Mouse (Mus musculus) urinary bladder, postnatal 25 days (tissue): ENCODE data around the gene 1700001C19Rik.

Experiments
- DNase-seq: peaks from one replicate; pipeline ENCODE4 v3.0.0; 2022; ENCODE audit warnings: low spot score

The 1700001C19Rik gene

GRCm38 (mm10) chr17:47462209-47462608 lies 25.0 kb upstream of the 1700001C19Rik start:
- DNase-seq = no peak

GRCm38 (mm10) chr17:47461688-47462087 lies 24.5 kb upstream of the 1700001C19Rik start:
- no peak for DNase-seq

DNA sequence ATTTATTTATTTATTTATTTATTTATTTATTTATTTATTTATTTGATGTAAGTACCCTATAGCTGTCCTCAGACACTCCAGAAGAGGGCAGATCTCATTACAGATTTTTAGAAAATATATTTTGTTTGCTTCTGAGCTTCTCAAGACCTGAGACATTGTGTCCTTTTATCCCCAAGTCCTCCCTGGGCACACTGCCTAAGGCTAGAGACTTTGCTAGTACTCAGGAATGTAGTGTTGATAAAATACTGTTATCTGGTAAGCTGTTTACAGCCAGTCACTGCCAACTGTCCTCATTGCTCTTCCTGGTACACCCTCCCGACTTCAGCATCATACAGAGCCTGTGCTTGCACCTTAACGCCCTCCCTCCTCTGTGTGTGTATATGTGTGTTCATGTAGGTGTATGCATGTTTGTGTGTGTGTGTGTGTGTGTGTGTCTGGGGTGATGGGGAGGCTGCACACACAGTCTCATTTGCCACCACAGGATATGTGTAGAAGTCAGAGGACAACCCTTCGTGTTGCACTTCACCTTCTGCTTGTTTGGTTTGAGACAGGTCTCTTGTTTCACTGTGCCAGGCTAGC lies 22.3 kb upstream of the 1700001C19Rik start:
- no peak for DNase-seq

DNA sequence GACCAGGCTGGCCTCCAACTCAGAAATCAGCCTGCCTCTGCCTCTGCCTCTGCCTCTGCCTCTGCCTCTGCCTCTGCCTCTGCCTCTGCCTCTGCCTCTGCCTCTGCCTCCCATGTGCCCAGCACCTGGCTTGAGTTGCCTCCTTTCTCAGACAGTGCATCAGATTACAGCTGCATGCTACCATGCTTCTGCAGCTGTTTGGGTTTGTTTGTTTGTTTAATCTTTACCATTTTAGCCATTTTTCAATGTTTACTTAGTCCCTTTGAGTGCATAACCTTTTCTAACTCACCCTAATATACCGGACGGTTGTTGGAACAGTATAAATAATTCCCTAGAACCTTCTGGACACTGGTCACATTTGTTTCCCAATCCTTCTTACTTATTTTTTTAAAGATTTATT lies 21.8 kb upstream of the 1700001C19Rik start:
- no peak for DNase-seq

GRCm38 (mm10) chr17:47458310-47458709 lies 21.1 kb upstream of the 1700001C19Rik start:
- DNase-seq = no peak

DNA sequence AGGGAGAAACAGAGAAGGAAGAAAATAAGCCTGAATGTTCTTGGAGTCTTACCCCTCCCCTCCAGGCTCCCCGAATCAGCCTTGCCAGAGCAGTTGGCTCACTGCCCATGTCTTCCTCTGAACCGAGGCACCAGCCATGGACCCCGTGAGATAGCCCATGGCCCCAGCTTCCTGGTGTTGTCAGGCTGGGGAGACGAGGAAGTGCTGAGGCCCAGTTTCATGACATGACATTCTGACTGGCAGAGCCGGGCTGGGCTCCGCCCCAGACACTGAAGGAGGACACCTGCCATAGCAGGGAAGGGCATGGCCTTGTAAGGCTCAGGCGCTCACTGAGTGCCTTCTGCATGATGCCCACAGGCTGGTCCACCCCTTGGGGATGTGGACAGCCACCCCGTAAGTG lies 17.5 kb upstream of the 1700001C19Rik start:
- no peak for DNase-seq

- no peak for DNase-seq
Measured at GRCm38 (mm10) chr17:47452886-47453285, 15.7 kb upstream of the 1700001C19Rik start.

DNA sequence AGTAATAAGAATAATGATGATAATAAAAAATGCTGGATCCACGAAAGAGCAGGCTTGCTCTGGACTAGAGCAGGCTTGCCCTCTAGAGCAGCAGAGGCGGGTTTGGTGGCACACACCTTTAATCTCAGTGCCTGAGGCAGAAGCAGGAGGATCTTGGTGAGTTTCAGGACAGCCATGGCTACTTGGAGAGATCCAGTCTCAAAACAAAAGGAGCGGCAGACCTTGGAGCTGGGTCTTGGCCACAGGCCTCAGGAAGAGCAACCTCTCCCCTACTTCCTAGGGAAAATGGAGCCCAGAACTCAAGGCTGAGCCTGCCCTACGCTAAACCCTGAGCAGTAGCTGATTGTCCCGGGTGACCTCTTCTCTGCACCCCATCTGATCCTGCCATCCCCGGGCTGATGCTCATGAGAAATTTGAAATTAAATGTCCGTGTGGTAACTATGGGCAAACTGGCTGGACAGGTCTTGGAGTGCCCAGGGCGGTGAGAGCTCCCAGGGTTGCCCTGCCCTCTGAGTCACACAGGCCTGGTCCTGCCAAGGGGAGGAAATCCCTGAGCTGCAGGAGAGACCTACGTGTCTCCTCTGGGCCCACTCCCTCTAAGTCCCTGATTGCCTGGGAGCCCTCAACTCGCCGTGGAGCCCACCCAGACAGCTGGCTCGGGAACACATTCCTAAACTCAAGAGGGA lies 13.8 kb upstream of the 1700001C19Rik start:
- peak; percentile 57 for DNase-seq

DNA sequence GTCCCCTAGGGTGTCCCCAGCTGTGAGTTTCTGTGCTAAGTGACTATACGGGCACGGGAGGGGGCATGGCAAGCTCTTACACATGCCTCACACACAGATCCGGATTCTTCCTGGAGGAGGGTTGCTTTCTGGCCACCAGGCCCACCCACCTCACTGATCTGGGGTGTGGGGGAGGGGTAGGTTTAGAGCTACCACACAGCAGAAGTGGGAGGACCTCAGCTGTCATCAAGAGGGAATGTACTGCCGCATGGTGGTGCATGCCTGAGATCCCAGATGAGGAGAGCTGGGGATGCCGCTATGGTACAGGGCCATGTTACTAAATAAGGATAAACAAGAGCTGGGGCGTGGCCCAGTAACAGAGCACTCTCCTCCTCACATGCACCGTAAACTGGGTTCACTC lies 13.1 kb upstream of the 1700001C19Rik start:
- DNase-seq = no peak

DNA sequence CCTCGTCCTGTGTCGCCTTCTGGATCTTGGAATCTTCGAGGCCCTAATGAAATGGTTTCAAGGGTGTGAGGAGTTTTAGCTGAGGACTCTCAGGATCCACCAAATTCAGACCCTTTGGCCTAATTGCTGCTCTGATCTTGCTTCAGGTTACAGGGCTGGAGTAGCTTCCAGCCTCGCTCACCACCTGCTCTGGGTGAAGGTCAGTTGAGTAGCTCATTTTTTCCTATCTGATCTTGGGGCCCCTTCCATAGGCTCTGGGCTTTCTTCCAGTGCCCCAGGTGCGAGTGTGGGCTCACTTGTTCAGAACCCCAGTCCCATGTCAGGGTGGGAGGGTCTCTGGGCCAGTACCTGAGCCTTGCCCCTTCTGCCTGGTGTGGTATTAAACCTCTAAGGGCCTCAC lies 12.3 kb upstream of the 1700001C19Rik start:
- DNase-seq = no peak

- DNase-seq = no peak
Measured at GRCm38 (mm10) chr17:47448523-47449372, 11.6 kb upstream of the 1700001C19Rik start.

GRCm38 (mm10) chr17:47446561-47446960 lies 9.4 kb upstream of the 1700001C19Rik start:
- DNase-seq = no peak

DNA sequence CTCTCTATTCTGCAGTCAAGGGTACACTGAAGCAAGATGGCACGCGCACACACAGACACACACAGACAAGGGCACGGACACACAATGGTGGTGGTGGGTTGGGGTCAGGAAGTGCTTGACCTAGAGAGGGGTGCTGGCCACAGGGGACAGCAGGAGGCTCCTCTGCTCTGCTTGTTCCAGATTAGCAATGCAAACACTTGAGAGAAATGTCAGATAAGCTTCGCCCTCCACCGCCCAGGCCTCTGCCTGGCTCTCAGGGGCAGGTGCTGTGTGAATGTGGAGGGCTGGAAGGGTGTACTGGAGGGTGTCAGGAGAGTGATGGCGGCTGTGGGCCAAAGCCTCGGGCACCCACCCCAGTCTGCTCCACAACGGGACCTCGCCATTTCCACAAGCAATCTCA lies 8.8 kb upstream of the 1700001C19Rik start:
- no peak for DNase-seq

DNA sequence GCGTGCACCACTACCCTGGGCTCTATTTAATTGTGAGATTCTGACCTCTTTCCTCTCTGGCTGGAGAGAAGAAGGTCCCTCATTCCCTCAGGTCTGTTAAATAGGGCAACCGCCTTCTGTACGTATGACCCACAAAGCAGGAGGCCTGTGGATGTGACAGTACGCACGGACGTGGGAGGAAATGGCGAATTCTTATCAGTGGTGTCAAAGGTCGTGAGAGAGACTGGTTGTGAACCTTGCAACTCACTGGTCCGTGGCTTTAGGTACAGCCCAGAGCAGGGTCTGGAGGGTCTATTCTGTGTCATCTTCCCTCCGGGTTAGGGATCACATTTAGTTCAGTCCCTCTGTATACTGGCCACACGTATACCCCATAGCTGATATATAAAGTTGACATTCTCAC lies 8.3 kb upstream of the 1700001C19Rik start:
- no peak for DNase-seq

- no peak for DNase-seq
Measured at GRCm38 (mm10) chr17:47444113-47444512, 6.9 kb upstream of the 1700001C19Rik start.

DNA sequence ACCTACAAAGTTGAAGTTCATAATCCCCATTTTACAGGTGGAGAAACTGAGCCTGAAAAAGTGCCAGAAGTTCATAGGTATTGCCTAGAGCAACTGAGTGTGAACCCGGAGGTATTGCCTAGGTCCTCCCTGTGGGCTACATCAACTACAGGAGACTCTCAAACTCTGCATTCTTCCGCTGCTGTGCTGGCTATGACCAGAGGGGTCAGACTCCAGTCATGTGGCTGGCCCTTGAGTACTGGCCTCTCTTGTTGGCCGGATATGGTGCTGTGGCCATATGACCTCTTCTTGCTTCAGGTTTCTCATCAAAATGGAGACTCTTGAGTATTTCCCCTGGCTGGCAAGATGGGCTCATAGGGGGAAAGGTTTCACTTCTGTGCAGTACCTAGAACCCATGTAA lies 5.1 kb upstream of the 1700001C19Rik start:
- no peak for DNase-seq

DNA sequence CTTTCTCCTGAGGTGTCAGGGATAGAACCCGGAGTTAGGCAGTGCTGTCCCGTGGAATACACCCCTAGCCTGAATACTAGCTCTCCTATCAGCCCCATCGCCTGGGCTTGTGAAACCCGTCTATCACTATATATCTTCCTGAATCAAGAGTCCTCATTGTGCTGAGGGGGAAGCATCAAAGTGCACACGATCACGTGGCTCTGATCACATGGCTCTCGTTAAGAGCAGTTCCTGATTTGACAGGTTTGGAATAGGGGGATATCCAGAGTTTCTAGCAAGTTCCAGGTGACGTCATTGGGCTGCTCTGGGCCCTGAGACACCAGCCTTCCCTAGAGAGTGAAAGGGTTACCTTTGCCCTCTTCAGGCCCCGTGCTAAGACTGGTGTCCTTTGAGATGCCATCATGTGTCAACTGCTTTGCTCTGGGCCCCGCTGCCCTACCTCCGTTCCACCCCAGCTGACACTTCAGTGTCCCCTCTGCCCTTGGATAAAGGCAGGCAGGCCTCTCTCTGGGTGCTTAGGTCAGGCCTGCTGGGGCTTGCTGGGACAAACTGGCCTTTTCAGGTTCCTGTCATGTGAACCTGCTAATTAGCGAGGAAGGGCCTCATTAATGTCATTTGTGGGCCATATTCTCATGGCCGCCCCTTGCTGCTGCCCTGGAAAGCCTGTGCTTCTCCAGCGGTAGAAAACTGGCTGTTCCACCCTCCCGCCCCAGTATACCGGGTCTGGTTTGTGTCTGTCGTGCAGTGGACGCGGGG lies 4.3 kb upstream of the 1700001C19Rik start:
- DNase-seq = no peak

- DNase-seq = no peak
Measured at GRCm38 (mm10) chr17:47440359-47440890, 3.2 kb upstream of the 1700001C19Rik start.

- no peak for DNase-seq
Measured at GRCm38 (mm10) chr17:47439396-47440028, 2.3 kb upstream of the 1700001C19Rik start.

DNA sequence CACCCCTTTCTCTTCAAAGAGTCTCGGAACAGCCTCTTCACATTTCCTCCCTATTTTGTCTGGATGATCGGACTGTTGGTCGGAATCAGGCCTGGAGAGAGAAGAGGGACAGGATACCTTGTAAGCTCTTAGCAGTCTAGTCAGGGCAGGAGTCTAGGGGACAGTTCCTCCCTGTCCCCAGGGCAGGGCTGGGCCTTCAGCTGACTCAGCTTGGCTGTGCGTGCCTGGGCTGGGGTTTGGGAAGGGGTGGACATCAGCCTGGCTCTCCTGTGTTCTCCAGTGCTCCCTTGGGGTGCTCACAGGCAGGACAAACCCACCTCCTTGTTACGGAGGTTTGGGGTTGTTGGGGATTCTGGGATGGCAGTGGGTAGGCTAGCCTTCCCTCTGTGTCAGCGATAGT lies 1.4 kb upstream of the 1700001C19Rik start:
- DNase-seq = no peak

DNA sequence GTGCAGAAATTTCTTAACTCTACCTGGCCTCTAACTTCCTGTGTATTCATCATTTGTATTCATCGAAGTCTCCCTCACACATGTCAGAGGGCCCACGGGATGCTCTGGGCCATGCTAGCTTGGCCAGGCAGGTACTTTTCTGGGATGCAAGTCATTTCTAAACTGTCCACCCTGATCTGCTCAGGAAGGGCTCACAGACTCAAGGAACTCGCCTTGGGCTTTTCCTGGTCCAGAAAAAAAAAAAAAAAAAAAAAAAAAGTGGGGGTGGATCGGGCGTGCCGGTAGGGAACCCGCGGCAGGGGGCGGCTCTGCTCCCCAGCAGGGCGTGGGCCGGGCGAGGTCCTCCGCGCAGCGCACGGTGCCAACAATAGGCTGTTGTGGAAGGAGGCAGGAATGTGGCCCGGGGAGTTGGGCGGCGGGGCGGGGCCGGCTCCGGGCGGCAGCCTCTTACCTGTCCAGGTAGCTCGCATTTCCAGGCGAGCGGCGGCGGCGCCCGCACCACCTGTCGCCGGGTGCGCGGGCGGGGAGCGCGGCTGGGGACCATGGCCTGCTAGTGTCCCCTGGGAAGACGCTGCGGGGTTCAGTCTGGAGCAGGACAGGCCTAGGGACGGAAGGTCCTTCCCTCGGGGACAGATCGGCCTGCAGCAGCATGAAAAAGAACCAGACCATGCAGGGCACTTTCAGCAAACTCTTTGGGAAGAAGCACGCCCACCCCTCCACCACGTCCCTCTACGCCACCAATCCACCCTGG lies 845 bp downstream of the 1700001C19Rik start, which contains the start of gene AI661453:
AI661453 (plus strand) TSS at position 460 of the 751 bp plus-strand sequence.
- peak; percentile 69 for DNase-seq
